Mouse (Mus musculus) layer of hippocampus, postnatal 36 days (tissue): ENCODE results near the gene AC141477.1. TPM values are rescaled to one million over a fixed set of nuclear protein-coding genes. Genes with fewer than 3 reads are reported as not detected.

ENCODE experiments used
- DNase-seq, 2 experiments: peaks; one replicate each; pipeline ENCODE4 v3.0.0; 2022
- total RNA-seq, 2 experiments: library from RNA; stranded (reverse); gene quantifications; 2 replicates each; pipeline ENCODE4 v1.2.3; 2021

AC141477.1 gene
- total RNA-seq, 2 experiments from 2014 or later, result not detected

DNA sequence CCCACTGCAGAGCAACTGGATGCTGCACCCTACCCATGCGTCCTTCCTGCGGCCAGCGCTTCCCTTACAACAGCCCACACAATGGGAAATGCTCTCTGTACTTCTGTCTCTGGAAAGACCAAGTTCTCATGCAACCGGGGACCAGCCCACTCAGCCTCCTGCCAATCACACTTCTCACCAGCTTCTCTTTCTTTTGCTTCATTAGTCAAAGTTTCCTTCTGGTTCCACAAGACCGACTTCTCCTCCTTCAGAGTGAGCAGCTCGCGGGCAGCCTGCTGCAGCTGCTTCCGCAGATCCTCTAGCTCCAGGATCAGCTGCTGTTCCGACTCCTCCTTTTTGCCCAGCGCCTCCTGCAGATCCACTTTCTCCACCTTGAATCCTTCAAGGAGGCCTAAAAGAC lies 31.7 kb downstream of the AC141477.1 start:
- DNase-seq, result peak in 1 of 2 experiments; percentile 19

DNA sequence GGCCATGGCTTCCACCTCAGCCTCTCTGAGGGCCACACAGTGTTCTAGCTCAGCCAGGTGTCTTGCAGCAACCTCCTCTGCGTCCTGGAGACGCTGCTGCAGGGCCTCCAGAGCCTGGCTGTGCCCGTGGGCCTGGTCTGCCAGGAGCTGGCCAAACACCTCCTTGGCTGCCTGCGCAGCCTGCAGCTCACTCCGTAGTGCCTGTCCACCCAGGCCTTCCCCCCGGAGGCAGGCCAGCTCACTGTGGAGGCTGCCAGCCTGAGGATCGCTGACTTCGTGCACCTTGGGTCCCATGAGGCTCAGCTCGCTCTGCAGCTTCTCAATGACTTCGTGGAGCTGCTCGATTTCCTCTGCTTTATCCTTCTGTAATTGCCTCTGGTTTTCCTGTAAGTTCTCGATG lies 47.6 kb downstream of the AC141477.1 start:
- no peak for DNase-seq

DNA sequence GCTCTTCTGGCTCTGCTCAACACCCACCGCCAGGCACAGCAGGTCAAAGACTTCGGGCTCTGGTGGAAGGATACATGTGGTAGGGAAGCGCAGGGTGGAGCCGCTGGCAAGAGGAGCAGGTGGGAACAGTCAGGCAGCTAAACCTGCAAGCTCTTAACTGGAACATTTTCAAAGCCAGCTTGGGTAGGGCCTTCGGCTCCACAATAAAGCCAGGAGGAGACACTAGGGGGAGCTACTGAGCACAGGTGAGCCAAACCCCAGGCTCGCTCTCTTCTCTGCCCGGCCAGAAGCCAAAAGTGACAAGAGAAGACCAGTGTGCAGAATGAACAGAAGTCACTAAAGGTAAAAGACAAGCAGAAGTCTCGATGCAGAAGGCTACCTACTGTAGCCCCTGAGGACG lies 48.5 kb downstream of the AC141477.1 start:
- DNase-seq, result no peak

DNA sequence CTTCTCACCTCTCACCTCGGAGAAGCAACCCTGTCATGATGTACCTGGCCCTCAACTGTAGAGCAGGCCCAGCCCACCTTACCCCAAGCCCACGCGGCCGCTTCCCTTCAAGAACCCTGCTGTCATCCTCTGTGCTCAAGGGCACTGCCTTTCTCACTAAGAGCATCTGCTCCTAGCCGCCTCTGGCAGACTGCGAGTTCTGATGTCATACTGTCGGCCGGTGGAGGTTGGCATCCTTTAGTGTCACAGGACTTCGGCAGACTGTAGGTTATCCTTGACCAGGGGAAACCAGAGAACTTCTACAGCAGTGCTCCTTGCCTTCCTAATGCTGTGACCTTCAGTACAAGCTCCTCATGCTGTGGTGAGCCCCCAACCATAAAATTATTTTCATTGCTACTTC lies 49.1 kb downstream of the AC141477.1 start:
- no peak for DNase-seq

Other genes with a start within 250 kb of the AC141477.1 start
- gene Prmt2, start 202.6 kb downstream of the AC141477.1 start, total RNA-seq, result 10 to 100 TPM; 75.6 to 83.2 TPM
- 100 to 1,000 TPM; 114 to 128 TPM for gene S100b, start 186.6 kb downstream of the AC141477.1 start, total RNA-seq
- 10 to 100 TPM; 49.3 to 56.3 TPM for gene Dip2a, start 95.2 kb downstream of the AC141477.1 start, total RNA-seq
- 10 to 100 TPM; 20.7 to 24.1 TPM for gene Pcnt, start 2.3 kb upstream of the AC141477.1 start, total RNA-seq
- gene 2610028H24Rik, start 8.6 kb upstream of the AC141477.1 start, total RNA-seq, result not detected
- 10 to 100 TPM; 50.8 TPM for gene Mcm3ap, start 28.5 kb upstream of the AC141477.1 start, total RNA-seq
- gene Ybey, start 28.7 kb upstream of the AC141477.1 start, total RNA-seq, result 1 to 10 TPM; 4.4 to 5.1 TPM
- 10 to 100 TPM; 35.6 to 37.8 TPM for gene Lss, start 91.1 kb upstream of the AC141477.1 start, total RNA-seq
- gene Spatc1l, start 121.8 kb upstream of the AC141477.1 start, total RNA-seq, result not detected
- gene Ftcd, start 135.2 kb upstream of the AC141477.1 start, total RNA-seq, result not detected
- 1 to 10 TPM; 3.8 to 6.1 TPM for gene Col6a2, start 183.2 kb upstream of the AC141477.1 start, total RNA-seq